Mouse (Mus musculus) heart, embryonic 13.5 days (tissue): Measurements from ENCODE around the gene Adgrg7. TPM values are rescaled to one million over a fixed set of nuclear protein-coding genes. Genes with fewer than 3 reads are reported as not detected.

Experiments used
- ATAC-seq: fragments of 200-750 bp; cut with Nextera tagmentation; 2 replicates; pipeline ENCODE4 v1.8.0; 2017; ENCODE audit warnings: moderate TSS enrichment; ENCODE audit not compliant: insufficient number of reproducible peaks, low FRiP score, low TSS enrichment; ENCODE audit errors: extremely low read depth
- H3K27ac ChIP-seq: fragments of 300-500 bp; sonication (generic); replicated peaks from 2 replicates; pipeline ENCODE4 v1.5.1; 2015; ENCODE audit warnings: moderate library complexity, mild to moderate bottlenecking, inconsistent platforms
- H3K27me3 ChIP-seq: fragments of 300-500 bp; sonication (generic); replicated peaks from 2 replicates; pipeline ENCODE4 v1.6.1; 2015; ENCODE audit warnings: mild to moderate bottlenecking, inconsistent platforms
- H3K36me3 ChIP-seq: fragments of 300-500 bp; sonication (generic); 2 replicates; pipeline ENCODE4 v1.6.1; 2015; ENCODE audit warnings: mild to moderate bottlenecking, inconsistent platforms
- H3K4me1 ChIP-seq: fragments of 300-500 bp; sonication (generic); 2 replicates; pipeline ENCODE4 v1.6.1; 2015; ENCODE audit warnings: inconsistent platforms
- H3K4me2 ChIP-seq: fragments of 300-500 bp; sonication (generic); 2 replicates; pipeline ENCODE4 v1.6.1; 2015; ENCODE audit warnings: inconsistent platforms, mild to moderate bottlenecking, moderate library complexity
- H3K4me3 ChIP-seq: fragments of 300-500 bp; sonication (generic); 2 replicates; pipeline ENCODE4 v1.5.1; 2015; ENCODE audit warnings: moderate library complexity, mild to moderate bottlenecking, inconsistent platforms
- H3K9ac ChIP-seq: fragments of 300-500 bp; sonication (generic); 2 replicates; pipeline ENCODE4 v1.6.1; 2015; ENCODE audit warnings: inconsistent platforms, mild to moderate bottlenecking, moderate library complexity
- H3K9me3 ChIP-seq: fragments of 300-500 bp; sonication (generic); 2 replicates; pipeline ENCODE4 v1.6.1; 2016; ENCODE audit warnings: inconsistent platforms
- WGBS: fragments of 180-500 bp; shearing (Covaris S2); methylation state at CpG from one replicate; pipeline ENCODE4 v1.1.7; 2015; ENCODE audit warnings: mixed read lengths; 5-methylcytosine and 5-hydroxymethylcytosine counted together
- polyA plus RNA-seq: library from polyadenylated mRNA; unstranded; fragments of >200 nt; fragmentation: Nextera tagmentation; extraction: Ambion mirVana; gene quantifications from 2 replicates; pipeline ENCODE4 v1.2.1, GENCODE M21; 2015

The Adgrg7 gene
- polyA plus RNA-seq, 1 experiment from 2014 or later = not detected

- Histone ChIP-seq H3K27ac (no peak overlapping the region), H3K4me2 (no peak overlapping the region), H3K9ac (no peak overlapping the region), H3K9me3 (no peaks in the 10 kb centered on the region), H3K4me3 (no peak overlapping the region), H3K4me1 (no peaks in the 10 kb centered on the region), H3K36me3 (peaks cover 76% of the 10 kb centered on the region), H3K27me3 (no peaks in the 10 kb centered on the region)
- WGBS = 81% methylated on average over 3 of the region's 3 CpGs
- ATAC-seq = no peak
Measured at GRCm38 (mm10) chr16:56705731-56706130, 89.9 kb downstream of the Adgrg7 start.

GRCm38 (mm10) chr16:56700898-56701297 is 94.8 kb downstream of the Adgrg7 start:
- H3K4me3 ChIP-seq = no peak overlapping the region
- H3K9ac ChIP-seq = no peak overlapping the region
- 89% methylated on average over 3 of the region's 3 CpGs for WGBS
- H3K27me3 ChIP-seq = no peaks in the 10 kb centered on the region
- no peaks in the 10 kb centered on the region for H3K9me3 ChIP-seq
- no peak overlapping the region for H3K4me2 ChIP-seq
- no peak for ATAC-seq
- peaks cover 66% of the 10 kb centered on the region for H3K36me3 ChIP-seq
- H3K27ac ChIP-seq = no peak overlapping the region
- H3K4me1 ChIP-seq = peaks cover 3% of the 10 kb centered on the region; the same call in 1 of the 2 replicates

GRCm38 (mm10) chr16:56696448-56696847 is 99.2 kb downstream of the Adgrg7 start:
- Histone ChIP-seq H3K9me3 (no peaks in the 10 kb centered on the region), H3K36me3 (peaks cover 73% of the 10 kb centered on the region), H3K9ac (no peak overlapping the region), H3K4me3 (no peak overlapping the region), H3K27me3 (no peaks in the 10 kb centered on the region), H3K4me2 (no peak overlapping the region), H3K27ac (no peak overlapping the region), H3K4me1 (peaks cover 3% of the 10 kb centered on the region; the same call in 1 of the 2 replicates)
- no peak for ATAC-seq
- WGBS = 84% methylated on average over 2 of the region's 2 CpGs

- Histone ChIP-seq H3K9ac (no peak overlapping the region), H3K4me1 (no peaks in the 10 kb centered on the region), H3K4me3 (no peak overlapping the region), H3K4me2 (no peak overlapping the region), H3K9me3 (no peaks in the 10 kb centered on the region), H3K27me3 (no peaks in the 10 kb centered on the region), H3K27ac (no peak overlapping the region), H3K36me3 (peaks cover 74% of the 10 kb centered on the region)
- WGBS = 92% methylated on average over 7 of the region's 7 CpGs
- ATAC-seq = no peak
Measured at GRCm38 (mm10) chr16:56690715-56691114, 104.9 kb downstream of the Adgrg7 start.

- ATAC-seq = no peak
- no peaks in the 10 kb centered on the region for H3K27me3 ChIP-seq
- H3K9ac ChIP-seq = no peak overlapping the region
- no peaks in the 10 kb centered on the region for H3K4me1 ChIP-seq
- no peak overlapping the region for H3K4me2 ChIP-seq
- no peak overlapping the region for H3K27ac ChIP-seq
- H3K36me3 ChIP-seq = peaks cover 66% of the 10 kb centered on the region
- no peak overlapping the region for H3K4me3 ChIP-seq
- 89% methylated on average over 5 of the region's 5 CpGs for WGBS
- no peaks in the 10 kb centered on the region for H3K9me3 ChIP-seq
Measured at GRCm38 (mm10) chr16:56686747-56687146, 108.9 kb downstream of the Adgrg7 start.

- Histone ChIP-seq H3K4me1 (no peaks in the 10 kb centered on the region), H3K9me3 (no peaks in the 10 kb centered on the region), H3K36me3 (peaks cover 24% of the 10 kb centered on the region), H3K9ac (no peak overlapping the region), H3K4me3 (no peak overlapping the region), H3K27ac (no peak overlapping the region), H3K27me3 (no peaks in the 10 kb centered on the region), H3K4me2 (no peak overlapping the region)
- ATAC-seq = no peak
- 79% methylated on average over 8 of the region's 8 CpGs for WGBS
Measured at GRCm38 (mm10) chr16:56681010-56681645, 114.5 kb downstream of the Adgrg7 start.

GRCm38 (mm10) chr16:56677146-56677545 is 118.5 kb downstream of the Adgrg7 start:
- Histone ChIP-seq H3K27me3 (no peaks in the 10 kb centered on the region), H3K36me3 (no peaks in the 10 kb centered on the region), H3K9me3 (no peaks in the 10 kb centered on the region), H3K9ac (no peak overlapping the region), H3K27ac (no peak overlapping the region), H3K4me3 (no peak overlapping the region), H3K4me1 (no peaks in the 10 kb centered on the region), H3K4me2 (no peak overlapping the region)
- WGBS = 55% methylated on average over 4 of the region's 4 CpGs
- ATAC-seq = no peak

Other genes starting within 250 kb of the Adgrg7 start
- 129 and 138 TPM in 2 replicates for gene Tfg, start 78.4 kb downstream of the Adgrg7 start, polyA plus RNA-seq
- 11.3 and 14.3 TPM in 2 replicates for gene Tmem45a, start 90.3 kb upstream of the Adgrg7 start, polyA plus RNA-seq
- gene Lnp1, start 132.2 kb upstream of the Adgrg7 start, polyA plus RNA-seq = 0.39 and 0.93 TPM in 2 replicates